Mouse (Mus musculus): ENCODE measurements around the gene Coq6. TPM values are rescaled to one million over a fixed set of nuclear protein-coding genes. Genes with fewer than 3 reads are reported as not detected.

Coq6 gene
- polyA plus RNA-seq (2012; rRNA removed): 45.1 and 45.4 TPM in 2 replicates

GRCm38 (mm10) chr12:84361555-84362489 is at the start of gene Coq6, which contains the start of gene Fam161b:
Gene Coq6 (plus strand): TSS chr12:84361657.
Gene Fam161b (minus strand): TSS chr12:84361833.

GRCm38 (mm10) chr12:84316721-84317621 is 44.5 kb upstream of the Coq6 start, which contains the start of gene Zfp410:
Gene Zfp410 (plus strand): TSS chr12:84316852.

GRCm38 (mm10) chr12:84408819-84409507 is 47.5 kb downstream of the Coq6 start, which contains the start of the genes Entpd5 and Bbof1:
Gene Entpd5 (minus strand): TSS chr12:84409029.
Gene Bbof1 (plus strand): TSS chr12:84409071.

GRCm38 (mm10) chr12:84416834-84417604 is 55.6 kb downstream of the Coq6 start, which contains the start of gene Rnf113a2:
Gene Rnf113a2 (plus strand): TSS chr12:84417196.

Other genes with a start within 250 kb of the Coq6 start
- 20.1 and 23.3 TPM in 2 replicates for gene Dnal1, start 247.3 kb upstream of the Coq6 start, polyA plus RNA-seq (2012; rRNA removed)
- 6.6 and 7.2 TPM in 2 replicates for gene Pnma1, start 213.2 kb upstream of the Coq6 start, polyA plus RNA-seq (2012; rRNA removed)
- 5.2 and 5.3 TPM in 2 replicates for gene Elmsan1, start 142.8 kb upstream of the Coq6 start, polyA plus RNA-seq (2012; rRNA removed)
- gene Ptgr2, start 76.4 kb upstream of the Coq6 start, polyA plus RNA-seq (2012; rRNA removed): 11.2 and 12.2 TPM in 2 replicates
- 53.0 and 54.0 TPM in 2 replicates for gene Zfp410, start 44.8 kb upstream of the Coq6 start, polyA plus RNA-seq (2012; rRNA removed)
- 18.1 and 19.9 TPM in 2 replicates for gene Fam161b, start 176 bp downstream of the Coq6 start, polyA plus RNA-seq (2012; rRNA removed)
- 9.4 and 12.0 TPM in 2 replicates for gene Entpd5, start 47.4 kb downstream of the Coq6 start, polyA plus RNA-seq (2012; rRNA removed)
- 5.9 and 6.2 TPM in 2 replicates for gene Bbof1, start 47.4 kb downstream of the Coq6 start, polyA plus RNA-seq (2012; rRNA removed)
- gene Rnf113a2, start 55.5 kb downstream of the Coq6 start, polyA plus RNA-seq (2012; rRNA removed): 15.4 and 16.8 TPM in 2 replicates
- gene Aldh6a1, start 89.3 kb downstream of the Coq6 start, polyA plus RNA-seq (2012; rRNA removed): 21.0 and 22.3 TPM in 2 replicates
- gene Lin52, start 89.8 kb downstream of the Coq6 start, polyA plus RNA-seq (2012; rRNA removed): 21.8 and 23.9 TPM in 2 replicates
- gene Vsx2, start 208.1 kb downstream of the Coq6 start, polyA plus RNA-seq (2012; rRNA removed): 0.67 and 0.75 TPM in 2 replicates